Mouse (Mus musculus): ENCODE data around the gene Prpf8.
A peak's percentile ranks its signal among the peaks of the same experiment; 100 is the strongest.
"Not testable (repeated sequence)": the region's sequence is repeated elsewhere in the genome, so short reads cannot be mapped to it uniquely, and the experiment has no call there.

Prpf8 gene

DNA sequence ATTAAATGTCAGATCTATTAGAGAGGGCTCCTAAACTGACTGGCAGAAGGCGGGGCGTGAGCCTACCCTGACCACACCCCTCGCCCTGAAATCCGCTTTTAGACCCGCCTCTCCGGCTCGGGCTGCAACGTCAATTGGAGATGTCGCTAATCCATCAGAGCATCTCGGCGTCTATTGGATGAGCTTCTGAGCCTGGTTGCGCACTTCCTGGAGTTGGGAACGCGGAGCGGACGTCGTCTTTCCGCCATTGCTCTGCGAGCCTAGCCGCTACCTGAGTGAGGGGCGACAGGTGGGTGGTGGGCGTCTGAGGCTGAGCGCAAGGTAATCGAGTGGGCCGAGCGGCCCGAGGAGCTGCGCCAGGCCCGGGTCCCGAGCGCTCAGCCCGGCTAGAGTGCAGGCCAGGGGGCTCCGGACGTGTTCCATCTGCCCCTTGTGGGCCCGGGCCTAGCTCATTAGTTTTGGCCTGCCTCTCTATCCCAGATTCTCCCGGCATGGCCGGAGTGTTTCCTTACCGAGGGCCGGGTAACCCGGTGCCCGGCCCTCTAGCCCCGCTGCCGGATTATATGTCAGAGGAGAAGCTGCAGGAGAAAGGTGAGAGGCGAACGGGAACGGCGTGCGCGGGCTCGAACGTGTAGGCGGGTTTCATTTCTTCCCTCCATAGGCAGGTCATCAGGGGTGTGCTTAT, at the start of gene Prpf8:
Gene Prpf8 (plus strand): TSS at position 216 of the 685 bp plus-strand sequence.
- DNase-seq (ENCODE audit: low spot score) = peak; percentile 98

DNA sequence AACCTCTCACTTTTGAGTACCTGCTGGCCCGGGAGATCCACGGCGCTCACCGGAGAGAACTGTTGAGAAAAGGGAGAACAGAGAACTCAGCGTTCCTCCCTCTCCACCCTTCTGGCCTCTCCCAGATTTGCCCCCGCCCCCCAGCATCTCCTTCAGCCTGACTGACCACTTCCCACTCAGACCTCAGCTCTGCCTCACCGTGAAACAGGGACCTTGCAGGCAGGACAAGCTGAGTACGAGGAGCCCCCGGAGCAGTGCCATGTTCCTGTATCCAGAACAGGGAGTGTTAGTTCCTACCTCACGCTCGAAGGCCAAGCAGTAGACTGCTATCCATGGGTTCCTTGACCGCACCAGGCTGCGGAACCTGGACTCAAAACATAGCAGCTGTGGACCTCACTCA, 48.4 kb upstream of the Prpf8 start:
- DNase-seq (ENCODE audit: low spot score) = no peak

- no peak for DNase-seq (ENCODE audit: low spot score)
Observed at GRCm38 (mm10) chr11:75438804-75439203, 47.8 kb upstream of the Prpf8 start.

DNA sequence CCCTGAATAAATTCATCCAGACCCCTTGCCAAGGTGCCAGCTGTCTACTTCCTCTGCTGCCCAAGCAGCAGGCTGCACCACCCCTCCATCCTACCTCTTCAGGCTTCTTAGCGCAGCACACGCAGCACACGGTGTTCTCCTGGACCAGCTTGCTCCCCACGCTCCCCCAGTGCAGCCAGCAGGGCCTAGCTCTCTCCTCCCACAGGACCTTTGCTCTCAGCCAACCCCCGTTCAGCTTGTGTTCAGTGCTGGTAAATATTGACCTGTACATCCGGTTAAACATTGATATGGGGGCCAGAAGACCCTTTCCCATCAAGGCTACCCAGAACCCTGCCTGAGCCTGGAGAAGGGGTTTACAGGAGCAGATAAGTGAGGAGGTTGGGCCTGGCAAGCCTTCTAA, 47.3 kb upstream of the Prpf8 start, which contains the start of gene Serpinf2:
Gene Serpinf2 (minus strand): TSS at position 229 of the 400 bp plus-strand sequence.
- no peak for DNase-seq (ENCODE audit: low spot score)

GRCm38 (mm10) chr11:75439951-75440350, 46.7 kb upstream of the Prpf8 start:
- no peak for DNase-seq (ENCODE audit: low spot score)

GRCm38 (mm10) chr11:75441034-75441433, 45.6 kb upstream of the Prpf8 start:
- no peak for DNase-seq (ENCODE audit: low spot score)

DNA sequence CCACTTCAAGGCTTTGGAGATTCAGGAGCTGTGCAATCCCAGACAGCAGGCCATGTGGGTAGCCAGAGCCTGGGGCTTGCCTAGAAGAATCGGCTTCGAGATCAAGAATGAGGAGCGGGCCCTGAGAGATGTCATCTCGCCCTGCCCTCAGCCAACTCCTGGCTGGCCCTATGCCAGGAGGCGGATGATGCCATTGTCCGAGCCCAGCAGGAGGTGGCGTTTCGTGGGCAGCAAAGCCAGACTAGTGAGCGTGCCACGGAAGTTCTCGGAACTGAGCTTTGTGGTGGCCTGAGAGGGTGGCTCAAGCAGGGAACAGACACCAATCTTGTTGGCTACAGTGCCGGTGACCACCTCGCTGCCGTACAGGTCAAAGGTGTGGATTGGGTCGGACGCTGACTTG, 45.0 kb upstream of the Prpf8 start:
- no peak for DNase-seq (ENCODE audit: low spot score)

- no peak for DNase-seq (ENCODE audit: low spot score)
Observed at GRCm38 (mm10) chr11:75443711-75444110, 42.9 kb upstream of the Prpf8 start.

GRCm38 (mm10) chr11:75448575-75448974, 38.0 kb upstream of the Prpf8 start:
- DNase-seq (ENCODE audit: low spot score) = no peak

DNA sequence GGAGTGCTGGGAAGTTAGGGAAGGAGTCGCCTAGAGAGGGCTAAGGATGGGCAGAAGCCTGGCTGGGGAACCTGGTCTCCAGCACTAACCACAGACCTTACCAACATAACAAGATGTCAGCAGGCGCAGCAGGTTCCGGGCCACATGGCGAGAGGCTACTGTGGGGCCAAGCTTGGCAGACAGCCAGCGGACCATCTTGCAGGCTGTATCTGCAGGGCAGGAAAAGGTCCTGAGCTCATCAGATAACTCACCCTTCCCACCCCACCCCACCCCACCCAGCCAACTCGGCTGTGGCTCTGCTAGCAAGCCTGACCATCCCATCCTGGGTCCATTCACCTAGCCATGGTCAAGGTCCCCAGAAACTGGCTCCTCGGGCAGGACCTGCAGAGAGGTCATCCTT, 36.9 kb upstream of the Prpf8 start:
- DNase-seq (ENCODE audit: low spot score) = no peak

DNA sequence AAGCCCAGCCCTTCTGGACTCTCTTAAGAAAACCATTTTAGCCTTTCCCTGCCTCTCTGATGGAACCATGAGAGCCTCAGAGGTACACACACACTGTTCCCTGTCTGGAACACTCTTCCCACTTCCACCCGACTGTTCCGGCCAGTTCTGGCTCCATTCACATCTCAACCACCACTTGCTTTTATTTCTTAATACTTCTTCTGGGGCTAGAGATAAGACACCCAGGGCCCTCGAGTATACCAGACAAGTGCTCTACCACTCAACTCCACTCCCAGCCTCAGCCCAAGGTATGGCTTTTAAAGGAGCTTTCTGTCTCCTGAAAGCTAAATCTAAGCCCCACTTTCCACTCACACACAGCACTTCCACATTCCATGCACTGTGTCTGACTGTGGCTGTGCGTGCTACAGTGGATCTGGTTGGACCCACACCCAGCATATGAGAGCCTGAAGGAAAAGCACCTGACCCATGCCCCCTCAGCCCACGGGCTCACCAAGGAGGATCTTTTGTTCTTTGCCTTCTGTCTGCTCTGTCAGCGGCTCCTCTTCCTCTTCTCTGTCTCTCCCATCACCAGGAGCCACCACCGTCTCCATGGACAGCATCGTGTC, 36.2 kb upstream of the Prpf8 start:
- no peak for DNase-seq (ENCODE audit: low spot score)

- DNase-seq (ENCODE audit: low spot score) = no peak
Observed at GRCm38 (mm10) chr11:75450936-75451335, 35.7 kb upstream of the Prpf8 start.

GRCm38 (mm10) chr11:75452081-75452480, 34.5 kb upstream of the Prpf8 start:
- DNase-seq (ENCODE audit: low spot score) = no peak

DNA sequence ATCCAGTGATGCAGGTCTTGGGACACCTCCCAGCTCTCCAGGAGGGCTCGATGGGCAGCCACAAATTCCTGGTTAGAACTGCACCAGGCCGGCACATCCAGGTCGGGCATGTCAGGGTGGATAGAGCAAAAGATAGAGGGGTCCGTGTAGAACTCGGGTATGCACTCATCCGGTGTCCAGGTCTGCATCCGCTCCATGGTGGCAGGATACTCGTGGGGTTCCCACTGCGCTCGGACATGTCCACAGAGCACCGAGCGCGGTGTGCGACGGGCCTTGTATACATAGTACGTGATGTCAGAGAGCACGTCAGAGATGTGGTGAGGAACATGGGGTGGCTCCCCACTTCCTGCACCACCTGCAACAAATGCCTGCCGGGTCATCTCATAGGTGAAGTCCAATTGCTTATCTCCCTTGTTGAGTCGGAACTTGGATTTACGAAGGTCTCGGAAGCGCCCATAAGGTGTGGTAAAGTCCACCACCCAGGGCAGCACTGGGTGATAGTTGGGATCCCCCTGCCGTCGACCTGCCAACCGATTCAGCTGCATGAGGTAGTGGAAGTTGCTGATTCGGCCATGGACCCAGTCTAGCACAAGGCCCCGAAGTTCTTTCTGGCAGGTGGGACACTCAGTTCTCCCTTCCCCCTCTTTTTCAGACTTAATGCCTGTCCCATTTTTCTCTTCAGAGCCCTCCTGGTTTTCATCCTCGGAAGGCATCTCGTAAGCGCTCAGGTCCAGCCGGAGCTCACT, 33.6 kb upstream of the Prpf8 start:
- DNase-seq (ENCODE audit: low spot score) = no peak

DNA sequence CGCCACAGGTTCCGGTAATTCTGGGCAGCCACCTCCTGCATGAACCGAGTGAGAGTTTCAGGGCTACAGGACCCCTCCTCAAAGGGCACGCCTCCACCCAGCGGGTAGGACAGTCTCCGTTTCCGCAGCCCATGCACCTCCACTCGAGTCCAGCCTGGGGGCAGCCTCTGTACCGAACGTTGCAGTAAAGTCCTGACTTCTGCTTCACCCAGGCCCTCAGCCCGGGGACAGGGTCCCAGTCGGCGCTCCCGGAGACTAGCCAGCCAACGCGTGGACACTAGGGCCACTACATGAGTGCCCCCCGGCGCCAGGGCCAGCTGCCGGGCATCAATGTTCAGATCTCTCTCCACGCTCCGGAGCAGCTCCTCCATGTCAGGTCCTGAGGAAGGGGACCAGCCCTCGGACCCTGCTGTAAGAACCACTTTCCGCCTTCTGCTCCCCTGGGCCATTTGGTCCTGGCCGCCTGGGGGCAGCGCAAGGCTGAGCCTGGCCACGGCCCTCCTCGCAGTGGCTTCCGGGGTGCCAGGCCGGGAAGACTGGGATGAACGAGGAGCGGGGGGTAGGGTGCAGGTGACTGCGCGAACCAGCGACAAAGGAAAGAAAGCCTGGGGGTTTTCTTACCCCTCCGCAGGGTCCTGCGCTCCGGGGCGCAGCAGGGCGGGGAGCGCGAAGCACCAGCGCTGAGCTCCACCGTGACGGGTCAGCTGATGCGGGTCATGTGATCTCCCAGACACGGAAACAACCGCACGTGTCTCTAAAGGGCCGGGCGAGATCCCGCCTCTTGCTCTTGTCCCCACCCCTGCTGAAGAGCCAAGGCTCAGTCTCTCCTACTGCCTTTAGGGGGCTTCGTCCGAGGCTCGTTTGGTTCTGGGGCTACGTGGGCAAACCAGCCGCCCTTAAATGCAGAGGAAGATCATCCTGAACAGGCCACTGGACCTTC, 32.4 kb upstream of the Prpf8 start, which contains the start of gene Wdr81:
Gene Wdr81 (minus strand): TSS at position 727 of the 940 bp plus-strand sequence.
- peak; percentile 87 for DNase-seq (ENCODE audit: low spot score)

DNA sequence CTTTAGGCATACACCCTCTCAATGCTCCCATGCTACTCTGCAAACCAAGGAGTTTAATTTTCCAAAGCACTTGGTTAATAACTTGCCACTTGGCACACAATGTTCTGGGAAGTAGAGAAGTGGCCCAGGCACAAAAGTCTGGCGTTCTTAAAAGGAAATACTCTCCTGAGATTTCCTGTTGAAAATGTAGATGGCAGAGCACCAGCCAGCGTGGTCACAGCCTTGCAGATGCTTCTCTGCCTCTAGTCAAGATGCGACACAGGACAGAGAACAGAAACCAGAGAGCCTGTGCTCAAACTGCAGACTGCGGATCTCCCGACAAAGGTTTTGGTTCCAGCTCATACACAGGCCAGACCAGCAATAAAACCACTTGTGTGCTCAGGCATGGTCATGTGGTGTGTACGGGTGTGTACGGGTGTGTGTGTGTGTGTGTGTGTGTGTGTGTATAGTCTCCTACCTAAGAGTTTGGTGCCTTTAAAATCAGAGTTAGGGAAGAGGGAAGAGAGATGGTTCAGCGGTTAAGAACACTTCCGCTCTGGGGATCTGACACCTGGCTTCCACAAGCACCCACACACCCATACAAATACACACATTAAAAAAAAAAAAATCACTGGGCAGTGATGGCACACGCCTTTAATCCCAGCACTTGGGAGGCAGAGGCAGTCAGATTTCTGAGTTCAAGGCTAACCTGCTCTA, 31.4 kb upstream of the Prpf8 start:
- no peak for DNase-seq (ENCODE audit: low spot score)

- not testable (repeated sequence) for DNase-seq (ENCODE audit: low spot score)
Observed at GRCm38 (mm10) chr11:75455971-75456370, 30.6 kb upstream of the Prpf8 start.

DNA sequence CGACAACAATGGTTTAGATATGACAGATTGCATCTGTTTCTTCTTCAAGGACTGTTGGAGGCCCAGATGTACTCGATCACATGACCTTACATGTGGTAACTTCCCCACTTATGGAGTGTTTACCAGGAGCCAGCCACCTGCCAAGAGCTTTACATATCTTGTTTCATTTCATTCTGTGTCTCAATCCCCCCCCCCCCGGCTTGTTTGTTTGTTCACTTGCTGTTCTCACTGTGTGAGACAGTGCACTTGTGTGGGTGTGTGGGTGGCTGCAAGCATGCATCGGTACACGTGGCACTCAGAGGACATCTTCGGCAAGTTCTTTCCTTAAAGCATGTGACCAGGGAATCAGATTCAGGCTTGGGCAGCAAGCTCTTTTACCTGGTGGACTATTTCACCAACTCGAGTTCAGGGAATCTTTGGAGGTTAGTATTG, 30.2 kb upstream of the Prpf8 start:
- DNase-seq (ENCODE audit: low spot score) = no peak

DNA sequence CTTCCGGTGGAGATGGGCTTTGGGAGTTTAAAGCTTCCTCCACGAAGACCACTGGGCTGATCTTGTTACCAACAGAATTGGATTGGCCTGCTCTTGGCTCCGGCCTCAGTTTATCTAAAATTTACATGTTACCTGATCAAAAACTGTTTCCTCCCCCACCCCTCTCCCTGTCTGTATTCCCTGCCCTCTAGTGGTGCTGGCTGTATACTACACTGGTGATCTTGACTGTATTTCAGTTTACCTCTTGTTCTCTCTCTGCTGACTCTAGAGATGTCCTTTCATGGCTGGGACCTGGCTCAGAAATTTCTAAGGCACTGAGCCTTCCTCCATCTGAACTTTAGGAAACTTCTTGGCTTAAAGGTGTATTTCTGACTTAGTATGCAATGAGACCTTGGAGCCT, 28.4 kb upstream of the Prpf8 start:
- DNase-seq (ENCODE audit: low spot score) = peak; percentile 77

- DNase-seq (ENCODE audit: low spot score) = peak; percentile 87
Observed at GRCm38 (mm10) chr11:75458628-75459041, 28.0 kb upstream of the Prpf8 start.

DNA sequence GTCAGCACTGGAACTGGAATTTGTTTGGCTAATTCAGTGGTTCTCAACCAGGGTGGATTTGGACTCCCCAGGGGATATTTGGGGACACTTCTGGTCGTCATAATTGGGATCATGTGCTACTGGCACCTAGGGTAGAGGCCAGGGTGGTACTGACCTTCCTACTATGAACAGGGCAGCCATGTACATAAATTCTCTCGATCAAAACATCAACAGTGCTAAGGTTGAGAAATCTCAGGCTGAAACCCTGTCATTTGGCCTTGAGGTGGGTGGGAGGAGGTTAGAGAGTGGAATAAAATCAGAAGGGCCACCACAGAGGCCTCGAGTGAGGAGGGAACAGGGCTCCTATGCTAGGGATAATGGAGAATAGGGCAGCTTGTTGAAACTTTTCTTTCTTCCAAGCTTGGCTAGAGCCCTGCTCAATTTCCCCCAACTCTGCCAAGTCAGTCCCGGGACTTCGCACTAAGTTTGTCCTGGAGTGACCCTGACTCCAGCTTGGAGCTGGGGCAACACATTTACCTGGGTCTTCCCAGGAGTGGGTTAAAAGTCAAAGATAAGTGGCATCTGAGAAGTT, 27.4 kb upstream of the Prpf8 start:
- peak; percentile 87 for DNase-seq (ENCODE audit: low spot score)

Data from adipocyte (in vitro differentiated cells).